Mouse (Mus musculus): ENCODE measurements around the gene Tspear.
"Not testable (repeated sequence)": the region's sequence is repeated elsewhere in the genome, so short reads cannot be mapped to it uniquely, and the experiment has no call there.

The Tspear gene

DNA sequence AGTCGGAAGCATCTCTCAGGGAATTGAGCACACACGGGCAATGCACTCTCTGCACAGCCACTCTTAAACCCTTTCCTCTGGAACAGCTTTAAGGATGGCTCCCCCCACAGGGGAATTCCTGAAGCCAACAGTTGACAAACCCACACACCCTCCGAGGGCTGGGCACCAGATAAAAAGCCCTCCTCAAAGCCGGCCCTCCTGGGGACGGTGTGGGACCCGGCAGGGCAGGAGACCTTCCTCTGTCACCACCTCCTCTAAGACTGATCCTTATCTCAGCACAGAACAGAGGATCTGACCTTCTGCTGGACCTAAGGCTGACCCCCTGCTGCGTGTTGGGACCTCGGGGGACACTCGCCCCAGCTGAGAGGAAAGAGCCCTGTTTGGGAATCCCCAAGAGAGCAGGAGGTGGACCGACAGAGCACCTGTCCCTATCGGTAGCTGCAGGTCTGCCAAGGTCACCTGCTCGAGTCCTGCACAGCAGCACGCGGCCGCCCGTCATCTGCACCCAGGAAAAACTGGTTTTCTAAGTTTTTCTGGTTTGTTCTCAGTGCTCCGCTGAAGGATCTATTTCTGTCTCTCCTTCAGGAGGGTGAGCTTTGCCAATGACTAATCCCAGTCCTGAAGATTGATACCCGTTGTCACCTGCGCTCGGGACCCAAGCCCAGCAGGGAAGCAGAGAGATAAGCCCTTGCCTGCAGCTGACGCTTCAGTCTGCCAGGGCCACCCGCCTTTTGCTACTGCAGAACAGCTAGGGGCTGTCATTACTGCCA is at the start of gene Tspear:
Gene Tspear, plus strand, starts transcription at position 675 of the 770 bp plus-strand sequence.
- DNase-seq (ENCODE audit: low spot score): no peak

DNA sequence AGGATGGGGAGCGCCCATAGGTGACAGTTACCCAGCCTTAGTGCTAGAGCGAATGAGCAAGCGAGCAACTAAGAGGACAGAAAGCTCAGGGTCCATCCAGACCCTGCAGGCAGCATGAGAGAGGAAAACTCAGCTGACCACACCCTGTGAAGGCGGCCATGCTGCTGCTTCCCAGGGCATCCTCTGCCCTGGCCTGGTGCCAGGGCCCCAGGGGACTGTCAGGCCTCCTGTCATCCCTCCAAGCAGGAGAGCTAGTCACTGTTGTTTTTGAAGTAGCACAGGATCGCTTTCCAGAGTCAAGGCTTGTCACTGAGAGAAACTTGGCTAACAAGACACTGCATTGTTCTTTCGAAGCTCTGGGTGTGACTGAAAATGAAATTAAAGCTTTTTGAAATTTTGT is 47.4 kb upstream of the Tspear start:
- no peak for DNase-seq (ENCODE audit: low spot score)

DNA sequence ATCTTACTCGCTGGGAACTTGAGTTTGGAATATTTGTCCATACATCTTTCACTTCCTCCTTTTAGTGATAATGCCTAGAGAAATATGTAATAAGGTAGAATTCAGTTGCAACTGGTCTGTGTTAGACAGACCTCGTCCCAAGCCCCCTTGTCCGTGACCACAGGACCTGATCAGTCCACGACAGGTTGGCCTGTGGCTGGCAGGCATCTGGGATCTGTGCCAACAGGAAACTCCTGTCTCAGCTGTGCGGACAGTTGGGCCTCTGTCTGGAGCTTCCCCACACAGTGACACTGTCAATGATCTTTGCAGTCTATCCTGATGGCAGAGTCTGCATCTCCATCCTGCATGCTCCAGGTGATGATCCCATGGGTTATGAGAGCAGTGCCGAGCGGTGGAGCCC is 43.2 kb upstream of the Tspear start:
- no peak for DNase-seq (ENCODE audit: low spot score)

DNA sequence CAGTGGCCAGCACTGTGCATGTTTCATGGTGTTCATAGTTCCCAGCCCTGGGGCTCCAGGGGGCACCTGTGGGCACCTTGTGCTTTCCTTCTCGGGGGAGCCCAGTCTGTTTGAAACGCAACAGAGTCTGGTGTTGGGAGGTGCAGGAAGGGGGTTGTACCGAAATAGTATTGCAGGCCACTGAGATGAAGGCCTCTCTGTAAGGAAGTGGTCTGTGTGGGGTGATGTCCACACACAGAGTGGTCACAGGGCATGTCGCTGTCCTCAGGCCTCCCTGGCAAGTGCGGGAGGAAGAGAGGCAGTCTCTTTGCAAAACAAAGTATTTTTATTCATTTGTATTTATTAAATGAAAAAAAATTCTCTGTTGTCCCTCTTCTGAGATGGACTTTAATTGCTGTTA is 40.8 kb upstream of the Tspear start:
- DNase-seq (ENCODE audit: low spot score): no peak

DNA sequence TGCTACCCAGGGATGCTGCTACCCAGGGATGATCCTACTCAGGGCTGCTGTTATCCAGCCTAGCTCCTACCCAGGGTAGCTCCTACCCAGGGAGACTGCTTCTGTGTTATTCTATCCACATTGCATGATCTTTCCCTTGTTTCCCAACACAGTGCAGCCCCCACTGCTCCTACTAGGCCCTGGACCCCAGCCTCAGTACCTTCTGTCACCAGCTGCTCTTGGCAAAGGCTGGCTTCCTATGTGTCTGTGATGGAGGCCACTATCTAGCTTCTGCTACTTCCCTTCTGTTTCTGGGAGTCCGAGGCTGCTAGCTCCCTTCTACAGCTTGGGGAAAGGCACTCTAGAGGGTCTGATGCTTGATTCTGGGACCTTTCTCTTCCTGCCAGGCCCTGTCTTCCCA is 38.9 kb upstream of the Tspear start:
- DNase-seq (ENCODE audit: low spot score): no peak

GRCm38 (mm10) chr10:77647901-77648300 is 38.5 kb upstream of the Tspear start:
- DNase-seq (ENCODE audit: low spot score): no peak

DNA sequence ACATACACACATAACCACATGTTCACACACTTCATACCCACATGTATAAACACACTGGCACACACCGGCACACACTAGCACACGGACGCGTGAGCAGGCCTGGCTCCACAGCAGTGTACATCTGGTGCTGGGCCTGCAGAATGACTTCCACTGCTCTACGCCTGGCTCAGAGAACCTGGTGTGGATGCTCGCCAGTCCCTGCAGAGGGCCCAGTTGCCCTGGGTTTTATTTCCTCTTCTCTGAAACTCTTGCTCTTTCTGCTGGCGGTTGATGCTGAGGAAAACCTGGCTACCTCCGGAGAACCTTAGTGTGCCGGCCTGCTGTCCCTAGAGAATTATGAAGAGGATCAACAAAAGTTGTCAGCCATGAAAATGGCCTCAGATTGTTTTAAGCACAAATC is 34.3 kb upstream of the Tspear start:
- no peak for DNase-seq (ENCODE audit: low spot score)

DNA sequence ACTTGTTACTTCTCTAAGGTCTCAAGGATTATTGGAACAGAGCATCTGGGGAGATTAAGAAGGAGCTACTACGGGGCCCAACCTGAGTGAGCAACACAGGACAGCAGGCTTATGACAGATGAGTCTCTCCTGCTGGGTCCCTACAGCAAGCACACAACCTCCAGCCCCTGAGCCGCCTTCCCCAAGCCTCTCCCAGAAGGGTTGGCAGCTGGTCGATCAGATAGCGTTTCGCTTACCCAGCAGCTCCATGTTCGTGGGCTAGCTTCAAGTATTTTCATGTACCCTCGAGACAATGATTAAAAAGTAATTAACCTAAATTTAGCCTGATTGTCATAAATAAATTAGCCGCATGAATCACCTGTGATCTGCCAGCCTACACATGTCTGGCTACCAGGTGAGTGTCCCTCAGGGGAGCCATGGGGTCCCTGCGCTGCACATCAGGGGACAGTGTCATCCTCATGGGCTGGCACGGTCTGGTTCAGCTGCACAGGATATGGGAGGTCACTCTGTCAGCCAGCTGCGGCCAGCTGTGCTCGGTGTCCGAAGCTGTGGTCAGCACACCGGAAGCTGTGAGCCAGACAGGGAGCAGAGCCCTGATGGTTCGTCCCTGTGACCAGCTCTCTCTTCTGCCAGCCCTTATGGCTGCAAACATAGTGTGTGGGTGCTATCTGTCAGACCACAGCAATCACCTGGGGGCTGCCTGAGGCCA is 27.9 kb upstream of the Tspear start:
- no peak for DNase-seq (ENCODE audit: low spot score)

DNA sequence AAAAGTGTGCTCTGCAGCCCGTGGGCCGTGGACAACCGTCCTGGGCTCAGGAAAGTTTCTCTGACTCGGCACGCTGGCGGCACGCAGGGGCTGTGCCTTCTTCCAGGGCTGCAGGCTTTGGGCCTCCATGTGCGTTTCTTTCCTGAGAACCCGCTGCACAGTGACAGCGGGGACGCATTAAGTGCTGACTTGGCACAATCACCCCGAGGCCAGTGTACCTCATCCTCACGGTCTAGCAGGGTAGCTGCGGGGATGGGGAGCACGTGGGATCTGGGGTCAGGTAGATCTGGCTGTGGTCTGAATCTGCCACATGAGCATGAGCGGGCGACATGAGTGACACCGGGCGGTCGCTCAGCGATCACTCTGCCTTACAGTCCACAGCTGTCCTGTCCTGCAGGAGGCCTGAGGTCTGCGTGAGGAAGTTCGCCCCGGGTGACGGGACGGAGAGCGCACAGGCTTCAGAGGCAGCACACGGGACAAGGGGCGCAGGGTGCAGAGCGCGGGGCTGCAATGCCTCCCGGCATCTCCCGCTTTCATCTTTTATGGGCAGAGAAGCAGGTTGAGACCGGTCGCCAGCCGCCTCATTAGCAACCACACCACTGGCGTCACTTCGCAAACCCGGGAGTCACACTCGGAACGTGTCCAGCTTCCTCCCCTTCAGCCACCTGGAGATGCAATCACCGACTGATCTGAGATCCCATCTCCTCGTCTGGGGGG is 22.3 kb upstream of the Tspear start:
- DNase-seq (ENCODE audit: low spot score): no peak

- no peak for DNase-seq (ENCODE audit: low spot score)
Observed at GRCm38 (mm10) chr10:77666342-77666741, 20.0 kb upstream of the Tspear start.

DNA sequence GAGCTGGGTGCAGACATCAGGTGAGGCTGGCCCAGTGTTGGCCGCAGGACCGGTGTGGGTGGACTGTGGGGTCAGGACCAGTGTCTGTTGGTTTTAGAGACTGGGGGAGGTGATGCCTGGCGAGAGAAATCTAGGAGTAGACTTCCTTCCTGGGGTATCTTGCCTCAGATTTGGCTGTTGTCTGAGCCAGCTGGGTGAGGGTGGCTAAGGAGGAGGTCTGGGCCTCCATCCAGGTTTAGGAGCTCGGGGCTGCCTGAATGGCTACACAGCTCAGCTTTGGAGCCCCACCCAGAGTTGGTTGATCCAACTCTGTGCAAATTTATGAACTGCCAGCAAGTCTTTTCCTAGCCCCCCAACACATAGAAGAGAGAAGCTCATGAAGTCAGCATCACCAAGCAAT is 19.0 kb upstream of the Tspear start:
- no peak for DNase-seq (ENCODE audit: low spot score)

DNA sequence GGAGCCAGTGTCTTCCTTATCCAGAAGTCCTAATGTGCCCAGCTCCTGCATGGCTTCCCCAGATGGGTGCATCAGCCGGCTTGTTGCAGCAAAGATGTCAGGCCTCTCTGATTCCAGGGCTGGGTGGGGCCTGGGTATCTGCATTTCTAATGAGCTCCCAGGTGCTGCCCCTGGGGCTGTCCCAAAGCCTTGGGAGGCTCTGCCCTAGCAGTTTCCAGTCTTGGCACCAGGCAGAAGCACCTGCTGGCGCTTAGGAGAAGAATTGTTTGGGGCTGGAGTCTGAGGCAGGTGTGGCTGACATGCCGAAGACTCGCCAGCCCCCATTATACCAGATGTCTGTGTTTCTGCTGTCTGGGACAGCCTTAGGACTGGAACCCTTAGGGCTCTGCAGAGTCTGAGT is 15.7 kb upstream of the Tspear start:
- no peak for DNase-seq (ENCODE audit: low spot score)

GRCm38 (mm10) chr10:77671519-77671918 is 14.8 kb upstream of the Tspear start:
- DNase-seq (ENCODE audit: low spot score): no peak

DNA sequence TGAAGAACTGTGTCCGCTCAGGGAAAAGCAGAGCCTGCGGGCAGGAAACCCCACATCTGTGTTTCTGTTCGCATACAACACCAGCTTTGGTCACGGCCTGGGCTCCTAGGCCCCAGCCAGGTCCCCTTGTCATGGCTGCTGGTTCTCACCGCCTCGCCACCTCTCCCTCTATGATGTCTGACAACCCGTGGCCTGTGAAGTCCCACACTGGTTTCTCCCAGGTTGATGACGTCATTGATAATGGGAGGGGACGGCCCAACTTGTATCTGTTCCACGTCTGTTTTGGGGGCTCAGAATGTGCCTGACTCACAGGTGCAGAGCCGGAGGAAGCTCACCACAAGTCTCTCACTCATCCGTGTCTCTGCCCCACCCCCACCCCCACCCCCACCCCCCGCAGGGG is 12.6 kb upstream of the Tspear start:
- DNase-seq (ENCODE audit: low spot score): no peak

DNA sequence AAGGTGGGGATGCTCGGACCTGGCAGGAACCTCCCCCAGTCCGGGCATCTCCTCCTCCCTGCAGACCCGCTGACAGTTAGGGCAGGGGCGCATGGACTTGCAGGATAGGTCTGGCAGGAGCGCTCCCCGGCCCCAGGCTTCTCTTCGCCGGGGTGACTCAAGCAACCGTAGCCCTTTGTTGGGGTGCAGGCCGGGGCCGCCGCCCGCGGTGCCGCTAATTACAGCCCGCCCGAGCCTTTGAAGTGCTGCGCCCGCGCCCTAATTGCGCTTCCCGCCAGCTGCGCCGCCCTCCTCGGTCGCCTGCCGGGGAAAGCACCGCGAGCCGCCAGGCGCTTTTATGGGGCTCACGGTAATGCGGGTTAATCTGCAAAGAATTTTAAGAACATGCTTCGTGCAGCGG is 8.8 kb upstream of the Tspear start:
- no peak for DNase-seq (ENCODE audit: low spot score)

- DNase-seq (ENCODE audit: low spot score): no peak
Observed at GRCm38 (mm10) chr10:77682994-77683393, 3.4 kb upstream of the Tspear start.

GRCm38 (mm10) chr10:77684181-77684580 is 2.2 kb upstream of the Tspear start:
- no peak for DNase-seq (ENCODE audit: low spot score)

GRCm38 (mm10) chr10:77687021-77687420 is 652 bp downstream of the Tspear start:
- no peak for DNase-seq (ENCODE audit: low spot score)

GRCm38 (mm10) chr10:77690356-77690807 is 4.0 kb downstream of the Tspear start, which contains the start of gene Gm19402:
Gene Gm19402, minus strand, starts transcription at chr10:77690757.
- DNase-seq (ENCODE audit: low spot score): not testable (repeated sequence)

DNA sequence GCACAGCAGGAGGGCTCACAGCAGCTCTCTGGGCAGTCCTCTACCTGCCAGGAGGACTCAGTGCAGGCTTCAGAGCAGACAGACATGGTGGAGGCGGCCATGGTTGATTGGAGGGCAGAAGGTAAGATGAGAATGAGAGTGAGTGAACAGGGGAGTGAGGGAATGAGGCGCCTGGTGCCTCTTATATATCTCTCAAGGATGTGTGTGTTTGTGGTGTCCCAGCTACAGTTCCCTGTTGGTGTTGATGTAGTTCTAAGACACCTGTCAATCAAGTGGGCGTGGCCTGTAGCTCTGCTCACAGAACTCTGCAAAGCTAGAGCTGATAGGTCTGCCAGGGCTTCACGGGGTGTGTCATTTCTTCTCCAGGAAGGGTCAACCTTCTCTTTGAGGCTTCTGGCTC is 10.8 kb downstream of the Tspear start, which contains the start of gene Gm9508:
Gene Gm9508, minus strand, starts transcription at position 101 of the 400 bp plus-strand sequence.
- DNase-seq (ENCODE audit: low spot score): no peak

DNA sequence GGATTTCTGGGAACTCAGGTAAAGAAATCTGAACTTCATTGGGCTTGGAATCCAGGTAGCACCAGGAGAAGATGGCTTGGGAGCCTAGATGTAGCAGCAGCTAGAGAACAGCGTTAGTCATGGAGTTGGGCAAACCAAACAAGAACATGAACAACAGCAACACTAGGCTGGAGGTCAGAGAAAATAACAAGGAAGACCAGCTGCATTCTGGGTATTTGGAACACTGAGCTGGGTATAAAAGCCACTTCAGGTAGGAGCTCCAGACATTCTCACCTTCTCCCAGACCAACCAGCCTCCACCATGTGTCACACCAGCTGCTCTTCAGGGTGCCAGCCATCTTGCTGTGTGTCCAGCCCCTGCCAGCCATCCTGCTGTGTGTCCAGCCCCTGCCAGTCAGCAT is 20.0 kb downstream of the Tspear start, which contains the start of gene Gm10272:
Gene Gm10272, plus strand, starts transcription at position 301 of the 400 bp plus-strand sequence.
- no peak for DNase-seq (ENCODE audit: low spot score)

DNA sequence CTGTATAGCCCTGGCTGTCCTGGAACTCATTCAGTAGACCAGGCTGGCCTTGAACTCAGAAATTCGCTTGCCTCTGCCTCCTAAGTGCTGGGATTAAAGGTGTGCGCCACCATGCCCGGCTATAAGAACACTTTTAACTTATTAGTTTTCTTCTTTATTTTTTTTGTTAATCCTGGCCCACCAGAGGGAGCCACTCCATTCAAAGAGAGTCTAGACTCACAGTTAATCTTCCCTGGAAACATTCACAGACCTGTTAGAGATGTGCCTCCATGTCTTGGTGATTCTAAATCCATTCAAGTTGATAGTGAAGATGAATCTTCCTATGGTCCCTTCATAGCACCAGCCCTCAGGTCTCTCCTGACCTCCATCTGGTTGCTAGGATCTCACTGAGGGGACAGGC is 23.5 kb downstream of the Tspear start:
- DNase-seq (ENCODE audit: low spot score): no peak

GRCm38 (mm10) chr10:77711157-77711556 is 24.8 kb downstream of the Tspear start, which contains the start of gene Gm10024:
Gene Gm10024, plus strand, starts transcription at chr10:77711457.
- not testable (repeated sequence) for DNase-seq (ENCODE audit: low spot score)

Data from spleen, adult 12 weeks (tissue).